Mouse (Mus musculus) bone marrow, adult 2 months (tissue): ENCODE data around the gene Klrg1. TPM values are rescaled to one million over a fixed set of nuclear protein-coding genes. Genes with fewer than 3 reads are reported as not detected.

ENCODE experiments used
- H3K27ac ChIP-seq: fragments of 200-500 bp; 2 replicates; pipeline ENCODE4 v1.5.1; 2012; ENCODE audit warnings: low read depth, mild to moderate bottlenecking, control low read depth, inconsistent platforms, low read length; ENCODE audit not compliant: control insufficient read depth, poor library complexity, insufficient read depth
- H3K4me1 ChIP-seq: fragments of 200-500 bp; 2 replicates; pipeline ENCODE4 v1.6.1; 2011; ENCODE audit warnings: low read length; ENCODE audit not compliant: control insufficient read depth, insufficient read depth
- H3K4me3 ChIP-seq: fragments of 200-500 bp; replicated peaks from 2 replicates; pipeline ENCODE3; 2011; ENCODE audit warnings: mild to moderate bottlenecking, low read depth, low read length, control low read depth; ENCODE audit not compliant: control insufficient read depth
- CTCF ChIP-seq: fragments of 200-500 bp; IDR thresholded peaks from 2 replicates; pipeline ENCODE4 v1.5.1; 2011; ENCODE audit warnings: low read length, control low read depth; ENCODE audit not compliant: control insufficient read depth, insufficient read depth
- POLR2A ChIP-seq: fragments of 200-500 bp; IDR thresholded peaks from 2 replicates; pipeline ENCODE4 v1.6.1; 2011; ENCODE audit warnings: low read depth, mild to moderate bottlenecking, control low read depth, low read length, borderline replicate concordance; ENCODE audit not compliant: control insufficient read depth
- WGBS: fragments of 180-500 bp; shearing (Covaris S2); methylation state at CpG from one replicate; pipeline ENCODE4 v1.1.7; 2018; 5-methylcytosine and 5-hydroxymethylcytosine counted together
- polyA plus RNA-seq: library from polyadenylated mRNA; stranded (reverse); fragments of >200 nt; gene quantifications from 2 replicates; pipeline ENCODE4 v1.2.4, GENCODE M21; 2011; ENCODE audit warnings: low replicate concordance; ENCODE audit not compliant: missing spikeins, insufficient read depth, insufficient read length

The Klrg1 gene
- polyA plus RNA-seq, 1 experiment = not detected

GRCm38 (mm10) chr6:122268561-122268960 lies 14.1 kb downstream of the Klrg1 start:
- 45% methylated on average over 3 of the region's 3 CpGs for WGBS
- H3K27ac ChIP-seq = no peak overlapping the region

GRCm38 (mm10) chr6:122262543-122262942 lies 20.1 kb downstream of the Klrg1 start:
- Histone ChIP-seq H3K4me3 (no peak overlapping the region), H3K27ac (no peak overlapping the region), H3K4me1 (no peaks in the 10 kb centered on the region)
- 78% methylated on average over 8 of the region's 8 CpGs for WGBS
- TF ChIP-seq CTCF (no peak), POLR2A (no peak)

More at GRCm38 (mm10) chr6:122268561-122268960, 14.1 kb downstream of the Klrg1 start:
- Histone ChIP-seq H3K4me1 (no peaks in the 10 kb centered on the region), H3K4me3 (no peak overlapping the region)
- TF ChIP-seq CTCF (no peak), POLR2A (no peak)

- H3K27ac ChIP-seq = no peak overlapping the region
- no peaks in the 10 kb centered on the region for H3K4me1 ChIP-seq
- H3K4me3 ChIP-seq = no peak overlapping the region
- TF ChIP-seq POLR2A (no peak), CTCF (no peak)
- 46% methylated on average over 1 of the region's 1 CpGs for WGBS
Observed at GRCm38 (mm10) chr6:122252146-122252545, 30.5 kb downstream of the Klrg1 start.

GRCm38 (mm10) chr6:122250033-122250432 lies 32.6 kb downstream of the Klrg1 start:
- no peaks in the 10 kb centered on the region for H3K4me1 ChIP-seq
- no peak overlapping the region for H3K27ac ChIP-seq
- TF ChIP-seq POLR2A (no peak), CTCF (no peak)
- 25% methylated on average over 4 of the region's 4 CpGs for WGBS
- no peak overlapping the region for H3K4me3 ChIP-seq

Other genes starting within 250 kb of the Klrg1 start
- 37.2 and 37.7 TPM in 2 replicates for gene M6pr, start 25.8 kb upstream of the Klrg1 start, polyA plus RNA-seq
- 4.0 and 13.6 TPM in 2 replicates for gene Phc1, start 57.7 kb upstream of the Klrg1 start, polyA plus RNA-seq
- gene Rimklb, start 215.9 kb upstream of the Klrg1 start, polyA plus RNA-seq = 10.0 TPM in 1 of 2 replicates, not detected in the other
- gene Mfap5, start 223.0 kb upstream of the Klrg1 start, polyA plus RNA-seq = 4.1 TPM in 1 of 2 replicates, not detected in the other